Mouse (Mus musculus): ENCODE measurements around the gene Mbnl2.

The Mbnl2 gene

GRCm38 (mm10) chr14:120434831-120435230 lies 159.4 kb downstream of the Mbnl2 start:
- no peak for DNase-seq

GRCm38 (mm10) chr14:120440716-120441115 lies 165.2 kb downstream of the Mbnl2 start:
- DNase-seq = no peak

GRCm38 (mm10) chr14:120441256-120441655 lies 165.8 kb downstream of the Mbnl2 start:
- peak; percentile 48 for DNase-seq

DNA sequence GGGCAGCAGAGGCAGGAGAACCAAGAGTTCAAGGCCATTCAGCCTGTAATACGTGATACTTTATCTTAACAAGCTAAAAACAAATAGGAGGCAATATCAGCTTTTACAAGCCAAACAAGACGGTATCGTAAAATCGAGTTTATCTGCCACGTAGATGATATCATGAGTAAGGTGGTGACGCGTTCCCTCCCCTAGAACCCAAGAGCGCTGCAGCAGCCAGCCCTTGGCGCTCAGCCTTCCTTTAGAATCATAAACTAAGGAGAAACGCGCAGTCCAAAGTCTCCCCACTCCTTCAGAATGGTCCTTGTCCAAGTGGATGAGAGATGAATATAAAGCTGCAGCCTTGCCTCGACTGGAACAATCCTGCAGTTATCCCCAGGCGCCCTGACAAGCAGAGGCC lies 166.4 kb downstream of the Mbnl2 start:
- DNase-seq = no peak

- DNase-seq = no peak
These were observed 178.8 kb downstream of the Mbnl2 start for GRCm38 (mm10) chr14:120454221-120454620.

DNA sequence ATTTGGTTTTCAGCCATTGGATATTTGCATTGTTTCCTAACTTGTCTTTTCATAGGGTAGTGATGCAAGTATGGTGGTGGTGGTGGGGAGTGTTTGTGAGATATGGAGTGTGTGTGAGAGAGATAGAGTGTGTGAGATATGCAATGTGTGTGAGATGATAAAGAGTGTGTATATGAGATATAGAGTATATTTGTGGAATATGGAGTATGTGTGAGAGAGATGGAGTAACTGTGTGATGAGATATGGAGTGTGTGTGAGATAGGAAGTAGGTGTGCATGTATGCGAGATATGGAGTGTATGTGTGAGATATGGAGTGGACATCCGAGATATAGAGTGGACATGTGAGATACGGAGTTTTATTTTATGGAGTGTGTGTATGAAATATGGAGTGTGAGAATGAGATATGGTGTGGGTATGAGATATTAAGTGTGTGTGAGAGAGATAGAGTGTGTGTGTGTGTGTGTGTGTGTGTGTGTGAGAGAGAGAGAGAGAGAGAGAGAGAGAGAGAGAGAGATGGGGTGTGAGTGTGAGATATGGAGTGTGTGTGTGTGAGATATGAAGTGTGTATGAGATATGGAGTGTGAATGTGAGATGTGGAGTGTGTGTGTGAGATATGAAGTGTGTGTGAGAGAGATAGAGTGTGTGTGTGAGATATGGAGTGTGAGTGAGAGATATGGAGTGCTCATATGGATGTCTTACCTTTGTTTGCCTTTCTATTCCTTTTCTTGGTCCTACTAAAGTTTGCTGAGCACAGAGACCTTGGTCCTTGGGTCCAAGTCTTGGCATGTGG lies 188.7 kb downstream of the Mbnl2 start:
- no peak for DNase-seq

- DNase-seq = no peak
These were observed 191.3 kb downstream of the Mbnl2 start for GRCm38 (mm10) chr14:120466816-120467215.

GRCm38 (mm10) chr14:120469126-120469790 lies 193.8 kb downstream of the Mbnl2 start:
- no peak for DNase-seq

- DNase-seq = no peak
These were observed 200.8 kb downstream of the Mbnl2 start for GRCm38 (mm10) chr14:120476186-120476697.

GRCm38 (mm10) chr14:120477288-120477981 lies 202.0 kb downstream of the Mbnl2 start:
- DNase-seq = peak; percentile 98

GRCm38 (mm10) chr14:120477982-120478568 lies 202.6 kb downstream of the Mbnl2 start, which contains the start of gene Rap2a:
Rap2a (plus strand) TSS chr14:120478444.
- DNase-seq = peak; percentile 98

DNA sequence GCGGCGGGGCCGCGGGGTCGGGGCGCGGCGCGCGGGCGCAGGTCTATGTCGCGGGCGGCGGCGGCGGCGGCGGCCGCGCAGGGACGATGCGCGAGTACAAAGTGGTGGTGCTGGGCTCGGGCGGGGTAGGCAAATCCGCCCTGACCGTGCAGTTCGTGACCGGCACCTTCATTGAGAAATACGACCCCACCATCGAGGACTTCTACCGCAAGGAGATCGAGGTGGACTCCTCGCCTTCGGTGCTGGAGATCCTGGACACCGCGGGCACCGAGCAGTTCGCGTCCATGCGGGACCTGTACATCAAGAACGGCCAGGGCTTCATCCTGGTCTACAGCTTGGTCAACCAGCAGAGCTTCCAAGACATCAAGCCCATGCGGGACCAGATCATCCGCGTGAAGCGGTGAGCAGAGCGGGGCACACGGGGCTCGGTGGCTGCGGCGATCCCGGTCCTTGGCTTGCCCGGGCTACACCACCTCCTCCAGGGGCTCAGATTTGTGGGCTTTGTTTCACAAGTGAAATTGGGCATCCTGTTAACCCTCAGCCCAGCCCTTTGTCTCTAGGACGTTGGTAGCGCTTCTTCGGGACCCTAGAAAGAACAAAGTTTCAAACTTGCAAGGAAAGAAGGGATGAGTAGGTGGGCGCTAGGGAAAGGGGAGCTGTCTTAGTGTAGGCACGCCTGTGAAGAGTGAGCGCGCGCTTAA lies 203.3 kb downstream of the Mbnl2 start:
- DNase-seq = no peak

DNA sequence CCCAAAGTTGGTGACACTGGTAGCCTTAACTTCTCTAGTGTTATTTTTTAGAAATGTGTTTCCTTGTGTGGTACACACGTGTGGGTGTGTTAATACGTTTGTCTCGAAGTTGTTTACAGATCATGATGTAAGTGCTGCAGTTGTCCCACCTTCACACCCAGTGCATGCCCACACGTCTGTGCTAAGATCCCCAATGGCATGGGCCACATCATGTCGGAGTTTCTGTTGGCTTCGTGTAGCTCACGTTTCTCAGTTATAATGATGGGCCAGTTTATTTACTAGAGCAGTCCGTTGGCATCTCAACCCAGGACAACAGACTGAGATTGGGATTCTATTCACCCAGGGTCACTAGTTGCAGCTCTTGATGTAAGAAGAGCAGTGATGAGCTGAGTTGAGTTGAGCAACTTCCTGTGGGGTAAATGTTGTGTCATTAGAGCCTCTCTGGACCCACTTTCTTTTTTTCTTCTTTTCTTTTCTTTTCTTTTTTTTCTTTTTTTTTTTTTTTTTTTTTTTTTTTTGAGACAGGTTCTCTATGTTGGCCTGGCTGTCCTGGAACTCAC lies 205.0 kb downstream of the Mbnl2 start:
- DNase-seq = no peak

DNA sequence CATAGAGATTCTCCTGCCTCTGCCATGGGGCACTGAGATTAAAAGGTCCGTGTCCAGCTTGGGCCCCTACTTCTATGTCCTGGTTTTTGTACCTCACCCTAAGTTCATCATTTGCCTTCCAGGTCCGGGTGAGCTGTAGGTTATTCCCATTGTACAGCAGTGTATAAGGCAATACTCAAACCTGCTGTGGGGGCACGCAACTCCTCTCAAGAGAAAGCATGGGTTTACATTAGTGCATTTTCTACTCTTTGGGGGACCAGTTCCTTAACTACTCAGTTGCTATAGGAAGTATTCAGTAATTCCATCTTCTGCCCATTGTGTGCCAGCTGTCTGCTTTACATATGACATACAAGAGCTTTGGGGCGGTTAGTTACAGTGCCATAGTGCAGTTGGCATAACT lies 205.5 kb downstream of the Mbnl2 start:
- DNase-seq = no peak
